Mouse (Mus musculus) CH12.LX (cell line): ENCODE data around the gene Cd300e. TPM values are rescaled to one million over a fixed set of nuclear protein-coding genes. Genes with fewer than 3 reads are reported as not detected.

ENCODE experiments used
- DNase-seq: peaks from one replicate; pipeline ENCODE4 v3.0.0-alpha.2; 2013; ENCODE audit errors: extremely low read depth
- H3K27ac ChIP-seq: 2 replicates; pipeline ENCODE4 v1.5.1; 2012; ENCODE audit warnings: low read depth, mild to moderate bottlenecking, control low read depth, moderate library complexity; ENCODE audit not compliant: insufficient read depth
- H3K27me3 ChIP-seq: replicated peaks from 2 replicates; pipeline ENCODE3; 2012; ENCODE audit warnings: inconsistent platforms
- H3K36me3 ChIP-seq, 2 experiments: replicated peaks in 1 of 2; 2 replicates each; pipeline versions ENCODE3 to v1.6.1; 2012; ENCODE audit warnings: inconsistent platforms in 1 of 2, low read length in 1 of 2, mild to moderate bottlenecking in 1 of 2, mixed read lengths in 1 of 2, moderate library complexity in 1 of 2; ENCODE audit not compliant: control insufficient read depth in 1 of 2, insufficient read depth in 1 of 2
- H3K4me1 ChIP-seq, 2 experiments: 2 replicates each; pipeline ENCODE4 v1.6.1; 2012; ENCODE audit warnings: inconsistent platforms in 1 of 2, moderate library complexity in 1 of 2; ENCODE audit not compliant: insufficient read depth in 2 of 2, control insufficient read depth in 1 of 2
- H3K4me2 ChIP-seq: 2 replicates; pipeline ENCODE4 v1.6.1; 2012; ENCODE audit warnings: low read depth, mild to moderate bottlenecking, control low read depth; ENCODE audit not compliant: poor library complexity, insufficient read depth, severe bottlenecking
- H3K4me3 ChIP-seq, 3 experiments: fragments of 150-350 bp in 1 of 3; sonication (generic) in 1 of 3; replicated peaks in 1 of 3; 2 replicates each; pipeline versions ENCODE3 to v1.5.1; 2011 to 2012; ENCODE audit warnings: low read depth in 2 of 3, low read length in 2 of 3, mild to moderate bottlenecking in 2 of 3, moderate library complexity in 2 of 3, control low read depth in 1 of 3, improper control_type of control experiment in 1 of 3, inconsistent platforms in 1 of 3, mixed read lengths in 1 of 3; ENCODE audit not compliant: poor library complexity in 1 of 3
- H3K79me2 ChIP-seq: replicated peaks from 2 replicates; pipeline ENCODE4 v1.6.1; 2012; ENCODE audit warnings: mild to moderate bottlenecking, moderate library complexity; ENCODE audit not compliant: control insufficient read depth, poor library complexity, insufficient read depth, severe bottlenecking; ENCODE audit errors: extremely low read depth
- H3K9ac ChIP-seq: 2 replicates; pipeline ENCODE4 v1.6.1; 2012; ENCODE audit warnings: low read depth, mild to moderate bottlenecking, control low read depth, moderate library complexity; ENCODE audit not compliant: insufficient read depth
- H3K9me3 ChIP-seq: replicated peaks from 2 replicates; pipeline ENCODE3; 2012; ENCODE audit warnings: low read length, inconsistent platforms, mixed read lengths
- CHD1 ChIP-seq: IDR thresholded peaks from 2 replicates; pipeline ENCODE4 v1.6.1; 2012; ENCODE audit warnings: low read depth, low read length, improper control_type of control experiment, inconsistent platforms
- CHD2 ChIP-seq: IDR thresholded peaks from 2 replicates; pipeline ENCODE4 v1.6.1; 2011; ENCODE audit warnings: low read length, improper control_type of control experiment
- CTCF ChIP-seq, 2 experiments: IDR thresholded peaks in 1 of 2; conservative IDR thresholded peaks in 1 of 2; 2 replicates each; pipeline ENCODE4 v1.5.1; 2011 to 2012; ENCODE audit warnings: low read depth in 2 of 2, low read length in 2 of 2, improper control_type of control experiment in 1 of 2, inconsistent platforms in 1 of 2, mild to moderate bottlenecking in 1 of 2, moderate library complexity in 1 of 2
- E2F4 ChIP-seq: IDR thresholded peaks from 2 replicates; pipeline ENCODE4 v1.6.1; 2011; ENCODE audit warnings: low read depth, low read length, improper control_type of control experiment; ENCODE audit not compliant: insufficient replicate concordance
- ELF1 ChIP-seq: IDR thresholded peaks from 2 replicates; pipeline ENCODE4 v1.6.1; 2014; ENCODE audit warnings: low read depth, mild to moderate bottlenecking, inconsistent platforms, low read length, improper control_type of control experiment
- GABPA ChIP-seq: IDR thresholded peaks from 2 replicates; pipeline ENCODE4 v1.6.1; 2012; ENCODE audit warnings: low read depth, low read length, improper control_type of control experiment, inconsistent platforms; ENCODE audit not compliant: insufficient replicate concordance
- HCFC1 ChIP-seq: IDR thresholded peaks from 2 replicates; pipeline ENCODE4 v1.6.1; 2012; ENCODE audit warnings: low read depth, mild to moderate bottlenecking, inconsistent platforms, low read length, improper control_type of control experiment
- IRF4 ChIP-seq: IDR thresholded peaks from 2 replicates; pipeline ENCODE4 v1.6.1; 2014; ENCODE audit warnings: low read depth, mild to moderate bottlenecking, inconsistent platforms, low read length, improper control_type of control experiment
- JUND ChIP-seq: conservative IDR thresholded peaks from 2 replicates; pipeline ENCODE4 v1.6.1; 2011; ENCODE audit warnings: low read depth, low read length, improper control_type of control experiment
- KAT2A ChIP-seq: IDR thresholded peaks from 2 replicates; pipeline ENCODE4 v1.6.1; 2012; ENCODE audit warnings: low read length, improper control_type of control experiment, inconsistent platforms; ENCODE audit not compliant: insufficient replicate concordance
- MAFK ChIP-seq: IDR thresholded peaks from 2 replicates; pipeline ENCODE4 v1.6.1; 2011; ENCODE audit warnings: low read length, improper control_type of control experiment; ENCODE audit not compliant: insufficient replicate concordance
- MAX ChIP-seq: IDR thresholded peaks from 2 replicates; pipeline ENCODE4 v1.6.1; 2011; ENCODE audit warnings: low read length, improper control_type of control experiment
- MEF2A ChIP-seq: IDR thresholded peaks from 2 replicates; pipeline ENCODE4 v1.6.1; 2014; ENCODE audit warnings: low read depth, mild to moderate bottlenecking, inconsistent platforms, low read length, improper control_type of control experiment, borderline replicate concordance
- MXI1 ChIP-seq: IDR thresholded peaks from 2 replicates; pipeline ENCODE4 v1.6.1; 2011; ENCODE audit warnings: mild to moderate bottlenecking, low read depth, low read length, improper control_type of control experiment
- NELFE ChIP-seq: IDR thresholded peaks from 2 replicates; pipeline ENCODE4 v1.6.1; 2011; ENCODE audit warnings: low read depth, low read length, improper control_type of control experiment
- PAX5 ChIP-seq: IDR thresholded peaks from 2 replicates; pipeline ENCODE4 v1.6.1; 2012; ENCODE audit warnings: low read length, inconsistent platforms, mixed read lengths
- POLR2A ChIP-seq: IDR thresholded peaks from 2 replicates; pipeline ENCODE4 v1.6.1; 2011; ENCODE audit warnings: low read depth, mild to moderate bottlenecking, improper control_type of control experiment, low read length
- RAD21 ChIP-seq: IDR thresholded peaks from 2 replicates; pipeline ENCODE4 v1.6.1; 2011; ENCODE audit warnings: low read depth, mild to moderate bottlenecking, low read length, improper control_type of control experiment, moderate library complexity
- RCOR1 ChIP-seq: conservative IDR thresholded peaks from 2 replicates; pipeline ENCODE4 v1.6.1; 2012; ENCODE audit warnings: low read depth, mild to moderate bottlenecking, inconsistent platforms, low read length, improper control_type of control experiment
- SIN3A ChIP-seq: IDR thresholded peaks from 2 replicates; pipeline ENCODE4 v1.6.1; 2012; ENCODE audit warnings: low read length, improper control_type of control experiment, inconsistent platforms
- SMC3 ChIP-seq: IDR thresholded peaks from 2 replicates; pipeline ENCODE4 v1.6.1; 2011; ENCODE audit warnings: low read depth, low read length, improper control_type of control experiment
- UBTF ChIP-seq: IDR thresholded peaks from 2 replicates; pipeline ENCODE4 v1.6.1; 2012; ENCODE audit warnings: low read depth, mild to moderate bottlenecking, inconsistent platforms, low read length, improper control_type of control experiment, moderate library complexity
- USF1 ChIP-seq: IDR thresholded peaks from 2 replicates; pipeline ENCODE4 v1.6.1; 2014; ENCODE audit warnings: low read depth, mild to moderate bottlenecking, inconsistent platforms, low read length, improper control_type of control experiment
- ZKSCAN1 ChIP-seq: IDR thresholded peaks from 2 replicates; pipeline ENCODE4 v1.6.1; 2012; ENCODE audit warnings: low read depth, inconsistent platforms, low read length, improper control_type of control experiment, borderline replicate concordance
- ZMIZ1 ChIP-seq: IDR thresholded peaks from 2 replicates; pipeline ENCODE4 v1.6.1; 2012; ENCODE audit warnings: low read depth, mild to moderate bottlenecking, inconsistent platforms, low read length, improper control_type of control experiment
- dilution Hi-C: fragments of 300-500 bp; cut with MboI; formaldehyde crosslinking; loops from 2 replicates; pipeline ENCODE4 v1.14.3; 2020; ENCODE audit warnings: low sequenced_read_pairs; ENCODE audit not compliant: extremely low pct_unique_long_range_greater_than_20kb, extremely low pct_ligation_motif_present
- in situ Hi-C: fragments of 300-500 bp; cut with MboI; formaldehyde crosslinking; loops from 3 replicates; pipeline ENCODE4 v1.14.3; 2019; ENCODE audit warnings: low sequenced_read_pairs, low pct_ligation_motif_present, low pct_unique_long_range_greater_than_20kb, mixed read lengths
- polyA plus RNA-seq: library from polyadenylated mRNA; unstranded; fragments of >175 nt; gene quantifications from 2 replicates; pipeline ENCODE4 v1.2.1, GENCODE M21; 2012; ENCODE audit warnings: low read depth; ENCODE audit not compliant: insufficient read length
- total RNA-seq, 2 experiments: library from RNA; depleted of rRNA; stranded (reverse); fragments of 300-350 nt in 1 of 2; fragments of >200 nt in 1 of 2; gene quantifications; 2 replicates each; pipeline ENCODE4 v1.2.3; 2012 to 2014

Gene Cd300e
- total and polyA plus RNA-seq, 3 experiments = not detected

- H3K27me3 ChIP-seq = peaks cover 3% of the 10 kb centered on the region
- no peak overlapping the region for H3K9ac ChIP-seq
- peaks cover 2% of the 10 kb centered on the region for H3K9me3 ChIP-seq
- TF ChIP-seq CTCF (conservative IDR thresholded peaks at IDR 0.05 in 1 of 2, IDR thresholded peaks at IDR 0.05 in 1 of 2; ENCODE audit: low read depth in 2 of 2, low read length in 2 of 2) (no peak), KAT2A (no peak), ELF1 (no peak), PAX5 (no peak), UBTF (no peak), IRF4 (no peak), MAX (no peak), SMC3 (no peak), CHD2 (no peak), JUND (no peak)
- TF ChIP-seq, all 38 proteins: peak for 0
- in situ Hi-C loops (no loop called here), dilution Hi-C loops (no loop called here)
- no peak overlapping the region for H3K27ac ChIP-seq
- H3K4me2 ChIP-seq = no peak overlapping the region
- DNase-seq = no peak
- H3K4me3 ChIP-seq = no peak overlapping the region
- H3K4me1 ChIP-seq = peaks cover 12 to 30% of the 10 kb centered on the region in 2 experiments
- no peaks in the 10 kb centered on the region for H3K36me3 ChIP-seq
- no peaks in the 10 kb centered on the region for H3K79me2 ChIP-seq
These were observed 23.1 kb upstream of the Cd300e start for GRCm38 (mm10) chr11:115085064-115085463.

- Histone ChIP-seq H3K4me2 (no peak overlapping the region), H3K9ac (no peak overlapping the region), H3K9me3 (no peaks in the 10 kb centered on the region), H3K27me3 (peaks cover 3% of the 10 kb centered on the region), H3K79me2 (no peaks in the 10 kb centered on the region), H3K4me1 (peaks cover 12 to 30% of the 10 kb centered on the region in 2 experiments), H3K4me3 (no peak overlapping the region), H3K36me3 (no peaks in the 10 kb centered on the region), H3K27ac (no peak overlapping the region)
- dilution Hi-C loops = no loop called here
- TF ChIP-seq MAX (no peak), MEF2A (no peak), USF1 (no peak), NELFE (no peak), GABPA (no peak), RAD21 (no peak), RCOR1 (no peak), CHD1 (no peak), ZMIZ1 (no peak), ZKSCAN1 (no peak), MAFK (no peak), PAX5 (no peak), CTCF (conservative IDR thresholded peaks at IDR 0.05 in 1 of 2, IDR thresholded peaks at IDR 0.05 in 1 of 2; ENCODE audit: low read depth in 2 of 2, low read length in 2 of 2) (no peak), SIN3A (no peak), E2F4 (no peak), MXI1 (no peak), HCFC1 (no peak), POLR2A (no peak)
- no peak for DNase-seq
- in situ Hi-C loops = loop anchor here (5.0 kb wide), 1 partner anchor 73 kb away; no protein-coding TSS in a partner anchor
These were observed 22.6 kb upstream of the Cd300e start for GRCm38 (mm10) chr11:115084595-115084994.
